Mouse (Mus musculus) E14TG2a.4 (cell line): ENCODE measurements at regions not wholly inside any gene's neighbourhood (a gene's known extent, or its start where the extent isn't known, plus 50 kb on each side); places are given as distances from the start of the nearest gene placed in this dataset.

Source experiments
- CTCF ChIP-seq: conservative IDR thresholded peaks from 2 replicates; pipeline ENCODE4 v1.5.1; 2014; ENCODE audit warnings: low read length
- NANOG ChIP-seq: IDR thresholded peaks from 2 replicates; pipeline ENCODE4 v1.6.1; 2014; ENCODE audit warnings: borderline replicate concordance, low read length, mixed read lengths
- POU5F1 ChIP-seq: IDR thresholded peaks from 2 replicates; pipeline ENCODE4 v1.6.1; 2014; ENCODE audit warnings: low read length, borderline replicate concordance

- TF ChIP-seq CTCF = no peak
- TF ChIP-seq POU5F1 = no peak
- TF ChIP-seq NANOG = no peak
Observed at GRCm38 (mm10) chr13:32535602-32536001, 197.1 kb upstream of the Gmds start.
